Mouse (Mus musculus): Measurements from ENCODE around the gene Tnnt3. TPM values are rescaled to one million over a fixed set of nuclear protein-coding genes. Genes with fewer than 3 reads are reported as not detected.

Tnnt3 gene
- polyA plus RNA-seq, 1 experiment: 2.7 TPM

DNA sequence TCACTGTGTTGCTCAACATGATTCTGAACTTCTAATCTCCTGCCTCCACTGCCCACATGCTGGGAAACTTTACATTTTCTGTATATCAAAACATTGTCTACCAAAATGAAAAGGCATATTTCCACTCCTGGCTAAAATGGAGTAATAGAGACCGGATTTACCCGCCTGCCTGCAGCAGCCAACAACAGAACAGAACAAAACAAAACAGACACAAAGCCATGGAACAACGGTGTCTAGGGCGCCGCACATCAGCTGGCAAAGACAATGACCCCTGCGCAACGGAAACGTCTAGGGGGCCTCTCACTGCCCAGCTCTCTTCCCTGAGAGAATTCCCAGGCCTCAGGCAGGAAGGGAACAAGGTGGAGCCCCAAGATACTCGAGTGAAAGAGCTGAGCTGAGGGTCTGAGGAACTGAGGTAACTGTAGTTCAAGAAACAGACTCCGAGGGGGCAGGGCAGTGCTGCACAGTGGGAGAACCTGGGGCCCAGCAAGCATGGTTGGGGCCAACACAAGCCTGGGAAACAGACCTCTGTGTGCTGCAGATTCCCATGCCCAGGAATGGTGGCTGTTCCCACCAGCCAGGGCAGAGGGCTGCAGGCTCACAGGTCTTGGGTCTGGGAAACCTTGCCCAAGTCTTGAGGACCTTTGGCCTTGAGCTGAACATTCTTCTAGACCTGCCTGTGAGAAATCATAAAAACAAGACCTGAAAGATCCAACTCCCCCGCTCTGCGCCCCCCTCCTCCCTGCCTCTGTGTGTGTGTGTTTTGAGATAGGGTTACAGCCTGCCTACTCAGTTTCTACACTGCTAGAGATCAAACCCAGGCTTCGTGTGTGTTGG, 26.9 kb downstream of the Tnnt3 start:
- no peak for TF ChIP-seq CTCF (IDR thresholded peaks at IDR 0.05; ENCODE audit: low read depth, low read length)
- no peak for TF ChIP-seq POLR2A (IDR thresholded peaks at IDR 0.05; ENCODE audit: insufficient read depth, low read length)
- TF ChIP-seq EP300 (IDR thresholded peaks at IDR 0.05; ENCODE audit: insufficient read depth, low read depth, low read length): no peak
- Histone ChIP-seq H3K27me3 (ENCODE audit: control insufficient read depth, insufficient read depth, low read length, poor library complexity, severe bottlenecking) (no peaks in the 10 kb centered on the region), H3K9me3 (replicated peaks; ENCODE audit: control insufficient read depth, insufficient read depth, low read length, poor library complexity, severe bottlenecking) (no peaks in the 10 kb centered on the region), H3K4me3 (ENCODE audit: low read depth, low read length) (no peak overlapping the region), H3K9ac (ENCODE audit: low read depth, poor library complexity, severe bottlenecking) (no peak overlapping the region), H3K36me3 (ENCODE audit: control insufficient read depth, insufficient read depth, low read length, poor library complexity, severe bottlenecking) (no peaks in the 10 kb centered on the region), H3K4me1 (ENCODE audit: control insufficient read depth, insufficient read depth, low read length) (no peaks in the 10 kb centered on the region), H3K27ac (ENCODE audit: insufficient read depth, low read length) (no peak overlapping the region)

DNA sequence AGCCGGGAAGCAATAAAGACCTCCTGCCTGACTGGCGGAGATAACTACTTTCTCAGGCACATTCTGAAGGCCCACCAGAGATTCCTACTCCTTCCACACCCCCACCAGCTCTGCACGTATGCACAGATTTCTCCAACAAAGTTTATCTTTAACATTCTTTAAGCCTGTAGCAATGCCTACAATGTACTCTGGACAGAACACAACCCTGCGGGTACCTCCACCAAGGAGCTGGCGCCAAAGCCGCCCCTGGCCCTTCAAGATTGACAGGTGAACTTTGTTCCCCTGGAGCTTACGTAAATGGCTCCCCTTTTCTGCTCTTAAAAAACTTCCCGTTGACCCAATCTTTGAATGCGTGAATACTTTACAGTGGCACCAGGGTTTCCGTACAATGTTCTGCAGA, 30.7 kb downstream of the Tnnt3 start:
- H3K27me3 ChIP-seq (ENCODE audit: control insufficient read depth, insufficient read depth, low read length, poor library complexity, severe bottlenecking): no peaks in the 10 kb centered on the region
- H3K9me3 ChIP-seq (replicated peaks; ENCODE audit: control insufficient read depth, insufficient read depth, low read length, poor library complexity, severe bottlenecking): no peaks in the 10 kb centered on the region
- no peak overlapping the region for H3K4me3 ChIP-seq (ENCODE audit: low read depth, low read length)
- H3K4me1 ChIP-seq (ENCODE audit: control insufficient read depth, insufficient read depth, low read length): peaks cover 3% of the 10 kb centered on the region
- no peaks in the 10 kb centered on the region for H3K36me3 ChIP-seq (ENCODE audit: control insufficient read depth, insufficient read depth, low read length, poor library complexity, severe bottlenecking)
- no peak overlapping the region for H3K9ac ChIP-seq (ENCODE audit: low read depth, poor library complexity, severe bottlenecking)
- H3K27ac ChIP-seq (ENCODE audit: insufficient read depth, low read length): no peak overlapping the region
- TF ChIP-seq CTCF (IDR thresholded peaks at IDR 0.05; ENCODE audit: low read depth, low read length) (no peak), POLR2A (IDR thresholded peaks at IDR 0.05; ENCODE audit: insufficient read depth, low read length) (no peak), EP300 (IDR thresholded peaks at IDR 0.05; ENCODE audit: insufficient read depth, low read depth, low read length) (no peak)

DNA sequence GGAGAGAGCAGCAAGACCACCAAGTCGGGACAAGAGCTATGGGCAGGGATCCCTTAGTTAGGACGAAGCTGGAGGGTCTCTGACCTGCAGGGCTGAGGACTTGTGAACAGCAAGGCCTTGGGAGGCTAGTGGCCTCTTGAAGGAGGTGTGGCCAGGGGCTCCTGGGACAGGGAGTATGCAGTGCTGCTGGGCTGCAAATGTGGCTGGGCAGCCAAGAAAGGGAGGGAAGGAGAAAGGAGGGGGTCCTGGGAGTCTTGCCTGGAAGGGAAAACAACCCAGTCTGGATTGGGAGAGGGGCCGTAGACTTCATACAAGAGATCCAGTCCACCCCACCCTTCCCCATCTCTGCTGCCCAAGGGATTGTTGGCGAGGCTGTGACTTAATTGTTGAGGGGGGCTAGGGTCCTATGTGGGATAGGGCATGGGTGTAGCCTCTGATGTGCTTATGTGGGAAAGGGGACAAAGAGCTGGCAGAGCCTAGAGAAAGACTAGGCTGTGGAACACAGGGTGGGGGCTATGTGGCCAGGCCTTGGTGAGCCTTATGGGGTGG, 33.4 kb downstream of the Tnnt3 start:
- no peak overlapping the region for H3K4me3 ChIP-seq (ENCODE audit: low read depth, low read length)
- H3K9me3 ChIP-seq (replicated peaks; ENCODE audit: control insufficient read depth, insufficient read depth, low read length, poor library complexity, severe bottlenecking): no peaks in the 10 kb centered on the region
- TF ChIP-seq CTCF (IDR thresholded peaks at IDR 0.05; ENCODE audit: low read depth, low read length) (no peak), POLR2A (IDR thresholded peaks at IDR 0.05; ENCODE audit: insufficient read depth, low read length) (no peak), EP300 (IDR thresholded peaks at IDR 0.05; ENCODE audit: insufficient read depth, low read depth, low read length) (no peak)
- peaks cover 7% of the 10 kb centered on the region for H3K4me1 ChIP-seq (ENCODE audit: control insufficient read depth, insufficient read depth, low read length)
- H3K36me3 ChIP-seq (ENCODE audit: control insufficient read depth, insufficient read depth, low read length, poor library complexity, severe bottlenecking): no peaks in the 10 kb centered on the region
- no peak overlapping the region for H3K9ac ChIP-seq (ENCODE audit: low read depth, poor library complexity, severe bottlenecking)
- H3K27me3 ChIP-seq (ENCODE audit: control insufficient read depth, insufficient read depth, low read length, poor library complexity, severe bottlenecking): no peaks in the 10 kb centered on the region
- no peak overlapping the region for H3K27ac ChIP-seq (ENCODE audit: insufficient read depth, low read length)

DNA sequence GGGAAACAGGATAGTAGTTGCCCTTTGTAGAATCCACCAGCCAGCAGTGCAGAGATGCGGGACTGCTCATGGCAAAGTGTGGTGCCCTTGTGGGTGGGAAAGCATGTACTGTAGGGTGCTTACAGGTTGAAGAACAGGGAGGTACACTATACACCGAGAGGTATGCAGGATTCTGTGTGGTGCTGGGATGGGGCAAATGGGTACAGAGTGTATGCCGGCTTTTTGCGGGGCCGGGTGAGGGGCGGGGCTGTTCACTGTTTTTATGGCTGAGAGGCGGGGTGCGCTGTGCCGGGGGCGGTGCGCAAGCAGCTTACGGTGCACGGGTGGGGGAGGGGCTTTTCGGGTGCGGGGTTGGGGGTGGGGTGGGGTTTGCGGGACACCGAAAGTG, 34.0 kb downstream of the Tnnt3 start, which contains the start of gene Mrpl23:
TSS of gene Mrpl23 (plus strand) at position 16 of the 388 bp plus-strand sequence.
- no peaks in the 10 kb centered on the region for H3K27me3 ChIP-seq (ENCODE audit: control insufficient read depth, insufficient read depth, low read length, poor library complexity, severe bottlenecking)
- H3K4me1 ChIP-seq (ENCODE audit: control insufficient read depth, insufficient read depth, low read length): peaks cover 7% of the 10 kb centered on the region
- no peaks in the 10 kb centered on the region for H3K36me3 ChIP-seq (ENCODE audit: control insufficient read depth, insufficient read depth, low read length, poor library complexity, severe bottlenecking)
- no peaks in the 10 kb centered on the region for H3K9me3 ChIP-seq (replicated peaks; ENCODE audit: control insufficient read depth, insufficient read depth, low read length, poor library complexity, severe bottlenecking)
- no peak within 1 kb of the TSS for H3K27ac ChIP-seq (ENCODE audit: insufficient read depth, low read length)
- TF ChIP-seq EP300 (IDR thresholded peaks at IDR 0.05; ENCODE audit: insufficient read depth, low read depth, low read length) (no peak), POLR2A (IDR thresholded peaks at IDR 0.05; ENCODE audit: insufficient read depth, low read length) (no peak), CTCF (IDR thresholded peaks at IDR 0.05; ENCODE audit: low read depth, low read length) (no peak)
- H3K9ac ChIP-seq (ENCODE audit: low read depth, poor library complexity, severe bottlenecking): peak within 1 kb of the TSS; percentile 47
- peak within 1 kb of the TSS; percentile 77 for H3K4me3 ChIP-seq (ENCODE audit: low read depth, low read length)

DNA sequence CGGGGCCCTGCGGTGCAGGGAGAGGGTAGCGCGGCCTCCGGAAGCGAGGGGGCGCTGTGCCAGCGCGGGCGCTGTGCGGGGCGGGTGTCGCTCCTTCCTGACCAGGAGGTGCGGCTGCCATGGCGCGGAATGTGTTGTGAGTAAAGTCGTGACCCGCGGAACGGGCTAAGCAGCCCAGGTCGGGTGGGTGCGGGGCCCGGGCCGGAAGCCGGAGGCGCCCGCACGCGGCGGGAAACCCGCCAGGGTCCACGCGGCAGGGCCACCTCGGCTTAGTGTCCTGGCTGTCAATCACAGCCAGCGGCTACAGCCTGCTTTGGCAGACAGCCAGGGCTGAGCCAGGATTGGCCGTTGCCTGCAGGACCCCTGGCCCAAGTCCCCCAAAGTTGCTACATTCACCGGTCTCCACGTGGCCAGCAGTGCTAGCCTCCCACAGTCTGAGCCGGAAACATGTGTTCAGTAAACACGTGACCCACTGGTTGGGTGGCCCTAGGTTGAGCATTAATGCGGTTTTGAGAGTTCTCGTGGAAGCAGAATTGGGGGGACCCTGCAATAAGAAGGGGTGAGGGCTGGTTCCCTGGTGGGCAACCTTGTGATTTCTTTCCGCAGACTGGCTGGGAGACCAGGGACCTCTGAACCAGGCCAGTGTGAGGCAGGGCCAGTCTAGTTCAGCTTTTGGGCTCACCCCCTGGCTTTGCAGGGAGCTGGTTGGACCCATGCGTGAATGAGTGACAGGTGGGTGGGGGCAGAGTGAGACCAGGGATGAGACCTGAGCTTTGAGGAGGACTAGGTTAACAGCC, 34.6 kb downstream of the Tnnt3 start:
- H3K9ac ChIP-seq (ENCODE audit: low read depth, poor library complexity, severe bottlenecking): peak overlapping the region; percentile 47
- no peak overlapping the region for H3K27ac ChIP-seq (ENCODE audit: insufficient read depth, low read length)
- H3K4me1 ChIP-seq (ENCODE audit: control insufficient read depth, insufficient read depth, low read length): peaks cover 7% of the 10 kb centered on the region
- no peaks in the 10 kb centered on the region for H3K27me3 ChIP-seq (ENCODE audit: control insufficient read depth, insufficient read depth, low read length, poor library complexity, severe bottlenecking)
- TF ChIP-seq CTCF (IDR thresholded peaks at IDR 0.05; ENCODE audit: low read depth, low read length): peak; percentile 61
- TF ChIP-seq POLR2A (IDR thresholded peaks at IDR 0.05; ENCODE audit: insufficient read depth, low read length): no peak
- 0 out of 2 replicates have a peak, but pooled peaks have one; percentile 20 for TF ChIP-seq EP300 (IDR thresholded peaks at IDR 0.05; ENCODE audit: insufficient read depth, low read depth, low read length)
- peak overlapping the region; percentile 77 for H3K4me3 ChIP-seq (ENCODE audit: low read depth, low read length)
- H3K36me3 ChIP-seq (ENCODE audit: control insufficient read depth, insufficient read depth, low read length, poor library complexity, severe bottlenecking): no peaks in the 10 kb centered on the region
- H3K9me3 ChIP-seq (replicated peaks; ENCODE audit: control insufficient read depth, insufficient read depth, low read length, poor library complexity, severe bottlenecking): no peaks in the 10 kb centered on the region
